Mouse (Mus musculus): ENCODE data around the gene Tmc4. TPM values are rescaled to one million over a fixed set of nuclear protein-coding genes. Genes with fewer than 3 reads are reported as not detected.
A peak's percentile ranks its signal among the peaks of the same experiment; 100 is the strongest.
"Not testable (repeated sequence)": the region's sequence is repeated elsewhere in the genome, so short reads cannot be mapped to it uniquely, and the experiment has no call there.

Gene Tmc4
- 10.5 and 10.7 TPM in 2 replicates for polyA plus RNA-seq (2011; ENCODE audit: insufficient read length, low read depth, missing spikeins)

- Histone ChIP-seq H3K4me1 (ENCODE audit: control insufficient read depth, insufficient read depth, low read length) (no peaks in the 10 kb centered on the region), H3K4me3 (ENCODE audit: insufficient read depth, low read length) (no peak within 1 kb of the TSS), H3K27ac (ENCODE audit: insufficient read depth, low read length) (no peak within 1 kb of the TSS)
- TF ChIP-seq POLR2A (IDR thresholded peaks at IDR 0.05; ENCODE audit: low read depth, low read length) (no peak), CTCF (IDR thresholded peaks at IDR 0.05; ENCODE audit: borderline replicate concordance, insufficient read depth, low read length) (no peak)
Measured at GRCm38 (mm10) chr7:3677342-3677741, at the start of gene Tmc4. TSS of gene Tmc4 (minus strand) at chr7:3677553.

- not testable (repeated sequence) for H3K4me1 ChIP-seq (ENCODE audit: control insufficient read depth, insufficient read depth, low read length); H3K4me3 ChIP-seq (ENCODE audit: insufficient read depth, low read length); H3K27ac ChIP-seq (ENCODE audit: insufficient read depth, low read length)
Measured at GRCm38 (mm10) chr7:3725459-3725858, 48.1 kb upstream of the Tmc4 start.

- not testable (repeated sequence) for H3K4me1 ChIP-seq (ENCODE audit: control insufficient read depth, insufficient read depth, low read length); H3K27ac ChIP-seq (ENCODE audit: insufficient read depth, low read length); H3K4me3 ChIP-seq (ENCODE audit: insufficient read depth, low read length)
Measured at GRCm38 (mm10) chr7:3720268-3720667, 42.9 kb upstream of the Tmc4 start, which contains the start of gene Pirb. TSS of gene Pirb (minus strand) at chr7:3720391.

DNA sequence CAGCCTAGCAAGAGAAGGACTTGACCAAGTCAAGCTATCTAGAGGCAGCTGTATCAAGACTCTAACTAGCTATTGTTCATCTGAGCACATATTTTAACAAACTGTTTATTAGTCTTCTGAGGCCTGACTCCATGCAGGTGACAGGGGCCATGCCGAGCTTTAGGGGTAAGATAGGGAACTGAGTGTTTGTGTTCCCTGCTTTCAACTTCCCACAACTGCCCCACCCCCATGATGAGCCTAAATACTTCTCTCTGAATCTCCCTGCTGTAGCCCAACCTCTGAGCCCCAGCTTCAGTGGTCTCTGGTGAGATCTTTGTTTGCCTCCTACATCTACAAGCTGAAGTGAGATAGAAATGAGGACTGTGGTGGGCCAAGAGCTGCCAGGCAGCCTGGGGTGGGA is 37.9 kb upstream of the Tmc4 start:
- no peak overlapping the region for H3K27ac ChIP-seq (ENCODE audit: insufficient read depth, low read length)
- no peaks in the 10 kb centered on the region for H3K4me1 ChIP-seq (ENCODE audit: control insufficient read depth, insufficient read depth, low read length)
- no peak overlapping the region for H3K4me3 ChIP-seq (ENCODE audit: insufficient read depth, low read length)
- TF ChIP-seq CTCF (IDR thresholded peaks at IDR 0.05; ENCODE audit: borderline replicate concordance, insufficient read depth, low read length) (no peak), POLR2A (IDR thresholded peaks at IDR 0.05; ENCODE audit: low read depth, low read length) (no peak)

GRCm38 (mm10) chr7:3712264-3712942 is 35.0 kb upstream of the Tmc4 start:
- H3K4me3 ChIP-seq (ENCODE audit: insufficient read depth, low read length) = no peak overlapping the region
- H3K4me1 ChIP-seq (ENCODE audit: control insufficient read depth, insufficient read depth, low read length) = no peaks in the 10 kb centered on the region
- H3K27ac ChIP-seq (ENCODE audit: insufficient read depth, low read length) = no peak overlapping the region
- TF ChIP-seq POLR2A (IDR thresholded peaks at IDR 0.05; ENCODE audit: low read depth, low read length) = no peak
- no peak for TF ChIP-seq CTCF (IDR thresholded peaks at IDR 0.05; ENCODE audit: borderline replicate concordance, insufficient read depth, low read length)

GRCm38 (mm10) chr7:3709000-3709399 is 31.6 kb upstream of the Tmc4 start:
- Histone ChIP-seq H3K27ac (ENCODE audit: insufficient read depth, low read length) (no peak overlapping the region), H3K4me1 (ENCODE audit: control insufficient read depth, insufficient read depth, low read length) (peaks cover 5% of the 10 kb centered on the region), H3K4me3 (ENCODE audit: insufficient read depth, low read length) (no peak overlapping the region)
- TF ChIP-seq POLR2A (IDR thresholded peaks at IDR 0.05; ENCODE audit: low read depth, low read length) (peak; percentile 54), CTCF (IDR thresholded peaks at IDR 0.05; ENCODE audit: borderline replicate concordance, insufficient read depth, low read length) (no peak)

DNA sequence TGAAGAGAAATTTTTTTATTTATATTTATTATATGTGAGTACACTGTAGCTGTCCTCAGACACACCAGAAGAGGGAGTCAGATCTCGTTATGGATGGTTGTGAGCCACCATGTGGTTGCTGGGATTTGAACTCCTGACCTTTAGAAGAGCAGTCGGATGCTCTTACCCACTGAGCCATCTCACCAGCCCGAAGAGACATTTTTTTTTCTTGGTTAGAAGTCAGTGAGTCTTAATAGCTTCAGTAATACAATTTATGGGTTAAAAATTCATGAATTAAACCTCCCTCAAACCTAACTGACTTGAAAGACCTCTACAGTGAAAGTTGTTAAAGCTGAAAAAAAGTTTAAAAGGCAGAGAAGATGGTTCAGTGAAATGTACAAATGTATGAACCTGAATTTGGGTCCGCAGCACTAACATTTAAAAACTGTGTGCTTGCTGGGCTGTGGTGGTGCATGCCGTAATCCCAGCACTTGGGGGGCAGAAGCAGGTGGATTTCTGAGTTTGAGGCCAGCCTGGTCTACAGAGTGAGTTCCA is 31.2 kb upstream of the Tmc4 start:
- H3K4me3 ChIP-seq (ENCODE audit: insufficient read depth, low read length); H3K27ac ChIP-seq (ENCODE audit: insufficient read depth, low read length); H3K4me1 ChIP-seq (ENCODE audit: control insufficient read depth, insufficient read depth, low read length): not testable (repeated sequence)

- TF ChIP-seq POLR2A (IDR thresholded peaks at IDR 0.05; ENCODE audit: low read depth, low read length) (peak; percentile 64; the same call in 1 of the 2 replicates), CTCF (IDR thresholded peaks at IDR 0.05; ENCODE audit: borderline replicate concordance, insufficient read depth, low read length) (no peak)
- Histone ChIP-seq H3K27ac (ENCODE audit: insufficient read depth, low read length) (0 out of 2 replicates have a peak overlapping the region, but pooled peaks have one; percentile 8), H3K4me3 (ENCODE audit: insufficient read depth, low read length) (no peak overlapping the region), H3K4me1 (ENCODE audit: control insufficient read depth, insufficient read depth, low read length) (peaks cover 5% of the 10 kb centered on the region)
Measured at GRCm38 (mm10) chr7:3707568-3708413, 30.4 kb upstream of the Tmc4 start.

DNA sequence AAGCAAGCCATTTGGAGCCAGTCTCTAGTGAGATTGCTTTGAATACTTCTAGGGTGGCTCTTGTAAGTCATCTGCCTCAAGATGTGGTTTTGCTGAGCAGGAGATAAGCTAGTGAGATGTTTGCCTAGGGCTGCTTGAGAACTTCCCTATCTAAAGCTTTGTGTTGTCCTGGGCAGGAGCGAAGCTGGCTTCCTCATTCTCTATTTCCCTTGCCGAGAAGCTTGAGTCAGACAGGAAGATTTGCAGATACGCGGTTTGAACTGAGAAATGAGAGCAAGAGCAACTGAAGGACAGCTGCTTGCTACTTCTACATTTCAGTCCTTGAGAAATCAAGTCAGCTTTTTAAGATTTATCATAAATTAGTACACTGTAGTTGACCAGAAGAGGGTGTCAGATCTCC is 29.7 kb upstream of the Tmc4 start:
- peak overlapping the region; percentile 83 for H3K4me3 ChIP-seq (ENCODE audit: insufficient read depth, low read length)
- TF ChIP-seq CTCF (IDR thresholded peaks at IDR 0.05; ENCODE audit: borderline replicate concordance, insufficient read depth, low read length) = no peak
- no peak; the same call in 1 of the 2 replicates for TF ChIP-seq POLR2A (IDR thresholded peaks at IDR 0.05; ENCODE audit: low read depth, low read length)
- peaks cover 5% of the 10 kb centered on the region for H3K4me1 ChIP-seq (ENCODE audit: control insufficient read depth, insufficient read depth, low read length)
- H3K27ac ChIP-seq (ENCODE audit: insufficient read depth, low read length) = peak overlapping the region; percentile 44; the same call in 1 of the 2 replicates

- TF ChIP-seq CTCF (IDR thresholded peaks at IDR 0.05; ENCODE audit: borderline replicate concordance, insufficient read depth, low read length) (no peak), POLR2A (IDR thresholded peaks at IDR 0.05; ENCODE audit: low read depth, low read length) (no peak)
- H3K4me1 ChIP-seq (ENCODE audit: control insufficient read depth, insufficient read depth, low read length) = peaks cover 5% of the 10 kb centered on the region
- H3K27ac ChIP-seq (ENCODE audit: insufficient read depth, low read length) = peak overlapping the region; percentile 44
- peak overlapping the region; percentile 83 for H3K4me3 ChIP-seq (ENCODE audit: insufficient read depth, low read length)
Measured at GRCm38 (mm10) chr7:3706343-3706934, 29.1 kb upstream of the Tmc4 start.
